25 mouse cellular contexts compared by ENCODE assay signal in genomic region chr8:120018379-120018778, GRCm38 (mm10). TPM values are rescaled to one million over a fixed set of nuclear protein-coding genes. Genes with fewer than 3 reads are reported as not detected.
DNase-seq lines count a peak whose midpoint lies in the region; ATAC-seq and TF ChIP-seq lines count a peak whose summit lies in the region.
"Had no signal": no experiment of that assay in that cellular context is flagged by ENCODE, and none has a peak within 500 bp of the region (broad histone marks: within the 10 kb centered on the region; RNA-seq: fewer than 3 reads in every experiment).

No protein-coding gene starts in this region.

- ATAC-seq in hindbrain, embryonic 16.5 days = no peak
- no peak for ATAC-seq in midbrain, embryonic 13.5 days
- ATAC-seq: activated CD4-positive, CD25-positive, alpha-beta regulatory T cell, adult 4 months; CD4-positive, CD25-positive, alpha-beta regulatory T cell, adult 4 months; forebrain, embryonic 13.5 days; forebrain, embryonic 15.5 days; forebrain, postnatal 0 days; Patski had no signal

- H3K27ac ChIP-seq in hindbrain, embryonic 10.5 days = peak overlapping the region; percentile 59
- H3K27ac ChIP-seq in hindbrain, embryonic 16.5 days (ENCODE audit: low read depth, low read length) = no peak overlapping the region
- no peak overlapping the region; the same call in 1 of the 2 replicates for H3K27ac ChIP-seq in kidney, adult 2 months (ENCODE audit: insufficient read depth, low read depth, low read length)
- H3K27ac ChIP-seq in midbrain, embryonic 10.5 days (replicated peaks) = peak overlapping the region; percentile 68
- H3K27ac ChIP-seq in midbrain, embryonic 13.5 days = no peak overlapping the region
- H3K27ac ChIP-seq: embryonic facial prominence, embryonic 10.5 days; embryonic facial prominence, embryonic 12.5 days; forebrain, embryonic 13.5 days; forebrain, embryonic 15.5 days had no signal

- DNase-seq in embryo, embryonic 10 days (ENCODE audit: low spot score) = peak; percentile 38
- no peak for DNase-seq in embryo, embryonic 11 days
- DNase-seq in hindbrain, embryonic 10.5 days (ENCODE audit: low spot score) = peak; percentile 48
- DNase-seq in kidney, adult 2 months = peak; percentile 30
- DNase-seq in kidney, postnatal 4 days = no peak
- peak; percentile 39 for DNase-seq in midbrain, embryonic 10.5 days (ENCODE audit: low spot score)
- DNase-seq: adrenal gland, adult 8-10 months; adrenal gland, postnatal 14 days; adrenal gland, postnatal 36 days; B cell, adult 2 months; cerebellum, adult 11-12 months; cerebellum, adult 2 months; cerebellum, adult 9-10 months; cerebellum, postnatal 25 days; forebrain, postnatal 0 days had no signal

- no peak overlapping the region for H3K4me2 ChIP-seq in hindbrain, embryonic 16.5 days (ENCODE audit: low read length)
- no peak overlapping the region for H3K4me2 ChIP-seq in midbrain, embryonic 13.5 days (replicated peaks)
- H3K4me2 ChIP-seq: embryonic facial prominence, embryonic 12.5 days; forebrain, embryonic 13.5 days; forebrain, embryonic 15.5 days had no signal

- no peaks in the 10 kb centered on the region for H3K9me3 ChIP-seq in hindbrain, embryonic 10.5 days
- H3K9me3 ChIP-seq in hindbrain, embryonic 16.5 days (ENCODE audit: control insufficient read depth, low read length) = no peaks in the 10 kb centered on the region
- H3K9me3 ChIP-seq in midbrain, embryonic 10.5 days (replicated peaks) = no peaks in the 10 kb centered on the region
- H3K9me3 ChIP-seq in midbrain, embryonic 13.5 days = no peaks in the 10 kb centered on the region
- H3K9me3 ChIP-seq: embryonic facial prominence, embryonic 10.5 days; embryonic facial prominence, embryonic 12.5 days; forebrain, embryonic 13.5 days; forebrain, embryonic 15.5 days had no signal

- peaks cover 54% of the 10 kb centered on the region for H3K4me1 ChIP-seq in hindbrain, embryonic 10.5 days (replicated peaks)
- no peaks in the 10 kb centered on the region for H3K4me1 ChIP-seq in hindbrain, embryonic 16.5 days (ENCODE audit: control insufficient read depth, insufficient read depth, low read depth, low read length)
- peaks cover 5% of the 10 kb centered on the region for H3K4me1 ChIP-seq in kidney, adult 2 months (ENCODE audit: control insufficient read depth, insufficient read depth, low read length)
- H3K4me1 ChIP-seq in midbrain, embryonic 10.5 days = peaks cover 52% of the 10 kb centered on the region
- H3K4me1 ChIP-seq in midbrain, embryonic 13.5 days (replicated peaks) = peaks cover 14% of the 10 kb centered on the region; the same call in 1 of the 2 replicates
- H3K4me1 ChIP-seq: forebrain, embryonic 13.5 days; forebrain, embryonic 15.5 days had no signal

- 45% methylated on average over 6 of the region's 6 CpGs for WGBS in hindbrain, embryonic 10.5 days
- 34% methylated on average over 6 of the region's 6 CpGs for WGBS in hindbrain, embryonic 16.5 days
- WGBS in kidney, adult 2 months = 71% methylated on average over 6 of the region's 6 CpGs
- 62% methylated on average over 6 of the region's 6 CpGs for WGBS in midbrain, embryonic 10.5 days
- 43% methylated on average over 6 of the region's 6 CpGs for WGBS in midbrain, embryonic 13.5 days

- no peak for TF ChIP-seq POLR2A in kidney, adult 2 months (IDR thresholded peaks at IDR 0.05; ENCODE audit: low read depth, low read length)

- TF ChIP-seq CTCF in kidney, adult 2 months (conservative IDR thresholded peaks at IDR 0.05; ENCODE audit: insufficient read depth, insufficient read length, low read depth, low read length) = no peak

- H3K36me3 ChIP-seq in hindbrain, embryonic 10.5 days = no peaks in the 10 kb centered on the region
- H3K36me3 ChIP-seq in hindbrain, embryonic 16.5 days (ENCODE audit: control insufficient read depth, insufficient read depth, low read length) = no peaks in the 10 kb centered on the region
- no peaks in the 10 kb centered on the region for H3K36me3 ChIP-seq in kidney, adult 2 months (ENCODE audit: control insufficient read depth, insufficient read depth, low read length)
- no peaks in the 10 kb centered on the region for H3K36me3 ChIP-seq in midbrain, embryonic 10.5 days
- no peaks in the 10 kb centered on the region for H3K36me3 ChIP-seq in midbrain, embryonic 13.5 days
- H3K36me3 ChIP-seq: embryonic facial prominence, embryonic 12.5 days; forebrain, embryonic 15.5 days; G1E had no signal

- H3K27me3 ChIP-seq in hindbrain, embryonic 10.5 days (ENCODE audit: insufficient read depth, poor library complexity, severe bottlenecking) = peaks cover 40% of the 10 kb centered on the region; the same call in 1 of the 2 replicates
- no peaks in the 10 kb centered on the region for H3K27me3 ChIP-seq in hindbrain, embryonic 16.5 days (replicated peaks; ENCODE audit: control insufficient read depth, insufficient read depth, low read length)
- H3K27me3 ChIP-seq in kidney, adult 2 months (replicated peaks; ENCODE audit: control insufficient read depth, insufficient read depth, low read length) = no peaks in the 10 kb centered on the region
- H3K27me3 ChIP-seq in midbrain, embryonic 10.5 days (ENCODE audit: low read depth, poor library complexity, severe bottlenecking) = 0 out of 2 replicates have a peak, but pooled peaks cover 3% of the 10 kb centered on the region
- H3K27me3 ChIP-seq in midbrain, embryonic 13.5 days = no peaks in the 10 kb centered on the region
- H3K27me3 ChIP-seq: embryonic facial prominence, embryonic 12.5 days; forebrain, embryonic 13.5 days; forebrain, embryonic 15.5 days; Patski had no signal

- H3K9ac ChIP-seq in hindbrain, embryonic 16.5 days (ENCODE audit: low read depth, low read length) = no peak overlapping the region
- no peak overlapping the region for H3K9ac ChIP-seq in midbrain, embryonic 13.5 days (replicated peaks)
- H3K9ac ChIP-seq: embryonic facial prominence, embryonic 12.5 days; forebrain, embryonic 13.5 days; forebrain, embryonic 15.5 days; forebrain, postnatal 0 days had no signal

- no peak overlapping the region for H3K4me3 ChIP-seq in hindbrain, embryonic 10.5 days
- H3K4me3 ChIP-seq in hindbrain, embryonic 16.5 days (ENCODE audit: low read length) = no peak overlapping the region
- no peak overlapping the region for H3K4me3 ChIP-seq in kidney, adult 2 months (ENCODE audit: insufficient read depth, low read depth, low read length)
- no peak overlapping the region for H3K4me3 ChIP-seq in midbrain, embryonic 10.5 days
- H3K4me3 ChIP-seq in midbrain, embryonic 13.5 days (replicated peaks) = no peak overlapping the region
- H3K4me3 ChIP-seq: embryonic facial prominence, embryonic 10.5 days; embryonic facial prominence, embryonic 12.5 days; forebrain, embryonic 13.5 days; forebrain, embryonic 15.5 days had no signal

RNA-seq across cellular contexts. Expression of gene Crispld2, which starts 26.1 kb away (rescaled TPM):
- polyA plus RNA-seq in hindbrain, embryonic 10.5 days (2016; fragmentation: Nextera tagmentation; extraction: Ambion mirVana) = 3.8 and 4.6 TPM in 2 replicates
- polyA plus RNA-seq in hindbrain, embryonic 16.5 days (2015; fragmentation: Nextera tagmentation; extraction: Ambion mirVana) = 2.7 and 3.1 TPM in 2 replicates
- polyA plus RNA-seq in kidney, adult 2 months (2012; rRNA removed) = 16.7 and 19.7 TPM in 2 replicates
- polyA plus RNA-seq in midbrain, embryonic 10.5 days (2016; fragmentation: Nextera tagmentation; extraction: Ambion mirVana) = 2.9 and 4.0 TPM in 2 replicates
- 1.9 and 2.1 TPM in 2 replicates for polyA plus RNA-seq in midbrain, embryonic 13.5 days (2015; fragmentation: Nextera tagmentation; extraction: Ambion mirVana)
- polyA plus RNA-seq: activated CD4-positive, CD25-positive, alpha-beta regulatory T cell, adult 4 months had no signal

Comparison
In these comparisons a context has a peak if more than half of its experiments do, and no peak if none do; other contexts are left out.
1. DNase-seq: peak in embryo, embryonic 10 days (single experiment), hindbrain, embryonic 10.5 days (single experiment), kidney, adult 2 months (single experiment) and midbrain, embryonic 10.5 days (single experiment); none in embryo, embryonic 11 days (single experiment) and kidney, postnatal 4 days (0 of 2).
2. H3K27ac ChIP-seq: peak in hindbrain, embryonic 10.5 days (single experiment) and midbrain, embryonic 10.5 days (single experiment); none in hindbrain, embryonic 16.5 days (single experiment), kidney, adult 2 months (single experiment) and midbrain, embryonic 13.5 days (single experiment).